Mouse (Mus musculus): ENCODE measurements around the gene Rab8b. TPM values are rescaled to one million over a fixed set of nuclear protein-coding genes. Genes with fewer than 3 reads are reported as not detected.

Gene Rab8b
- polyA plus RNA-seq, 1 experiment = 2.3 TPM

DNA sequence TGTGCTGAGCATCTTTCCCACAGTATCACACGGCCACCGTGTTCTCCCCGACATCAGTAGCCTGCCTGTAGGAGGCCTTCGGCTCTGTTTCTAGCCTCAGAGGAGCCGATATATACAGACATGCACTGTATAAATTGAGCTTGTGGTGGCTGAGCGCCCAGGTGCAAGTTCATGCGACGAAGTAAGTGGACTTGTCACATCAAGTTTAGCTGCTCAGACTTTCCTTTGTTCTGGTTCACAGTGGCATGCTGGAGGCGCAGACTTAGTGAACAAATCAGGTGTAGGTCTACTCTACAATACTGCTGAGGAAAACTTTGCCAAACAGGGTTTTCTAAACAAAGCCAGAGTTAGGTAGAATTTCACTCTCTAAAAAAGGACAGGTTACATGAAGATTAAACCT lies 13.5 kb downstream of the Rab8b start:
- no peak for TF ChIP-seq MYOD1 (IDR thresholded peaks at IDR 0.05; ENCODE audit: control insufficient read depth in 1 of 3, insufficient read length in 2 of 3, low read depth in 2 of 3)
- TF ChIP-seq POLR2A (IDR thresholded peaks at IDR 0.05; ENCODE audit: insufficient read length, low read depth) = no peak
- TF ChIP-seq CEBPB (IDR thresholded peaks at IDR 0.05; ENCODE audit: insufficient read depth, poor library complexity, severe bottlenecking) = no peak
- no peak for TF ChIP-seq REST (IDR thresholded peaks at IDR 0.05; ENCODE audit: insufficient read depth, insufficient read length)
- TF ChIP-seq USF1 (IDR thresholded peaks at IDR 0.05; ENCODE audit: low read depth) = no peak
- no peak for TF ChIP-seq TCF12 (IDR thresholded peaks at IDR 0.05; ENCODE audit: insufficient read depth, poor library complexity, severe bottlenecking)
- TF ChIP-seq POLR2AphosphoS2 (IDR thresholded peaks at IDR 0.05; ENCODE audit: insufficient read length, low read depth) = no peak
- no peak for TF ChIP-seq SRF (IDR thresholded peaks at IDR 0.05; ENCODE audit: control insufficient read depth, insufficient read length, low read depth)
- TF ChIP-seq MAX (IDR thresholded peaks at IDR 0.05; ENCODE audit: low read depth) = no peak
- no peak for TF ChIP-seq TCF3 (IDR thresholded peaks at IDR 0.05; ENCODE audit: insufficient read length, low read depth)
- no peak for TF ChIP-seq E2F4 (IDR thresholded peaks at IDR 0.05; ENCODE audit: insufficient read depth)
- TF ChIP-seq MYOG (IDR thresholded peaks at IDR 0.05; ENCODE audit: control insufficient read depth in 1 of 3, insufficient read depth in 1 of 3, insufficient read length in 2 of 3, low read depth in 2 of 3) = no peak
- Histone ChIP-seq H3K4me2 (ENCODE audit: low read depth) (no peak overlapping the region), H3K36me3 (ENCODE audit: control insufficient read depth, insufficient read depth) (no peaks in the 10 kb centered on the region), H3ac (ENCODE audit: control insufficient read depth, insufficient read length) (no peak overlapping the region), H3K4me3 (no peak overlapping the region), H3K27me3 (ENCODE audit: control insufficient read depth, insufficient read depth, insufficient read length) (no peaks in the 10 kb centered on the region), H3K79me2 (ENCODE audit: control insufficient read depth, insufficient read depth) (peaks cover 5% of the 10 kb centered on the region)

DNA sequence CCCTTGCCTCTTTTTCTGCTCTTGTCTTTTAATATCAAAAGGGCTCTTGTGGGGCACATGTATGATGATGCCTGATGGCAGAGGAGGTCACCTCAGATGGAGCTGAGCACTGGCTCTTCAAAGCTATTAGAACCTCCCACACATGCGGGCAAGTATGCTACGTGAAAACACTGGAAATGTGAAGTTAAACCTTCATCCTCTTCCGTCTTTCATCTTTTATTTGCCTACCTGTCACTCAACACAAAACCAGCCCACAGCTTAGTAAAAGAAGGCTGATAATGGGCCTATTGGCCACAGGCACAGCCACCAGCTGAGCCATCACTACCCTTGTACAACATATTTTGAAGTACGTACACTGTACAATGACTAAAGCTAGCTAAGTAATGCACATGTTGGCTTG lies 20.0 kb downstream of the Rab8b start:
- H3K4me3 ChIP-seq = no peak overlapping the region
- H3ac ChIP-seq (ENCODE audit: control insufficient read depth, insufficient read length) = no peak overlapping the region
- no peak overlapping the region for H3K4me2 ChIP-seq (ENCODE audit: low read depth)
- no peaks in the 10 kb centered on the region for H3K27me3 ChIP-seq (ENCODE audit: control insufficient read depth, insufficient read depth, insufficient read length)
- H3K36me3 ChIP-seq (ENCODE audit: control insufficient read depth, insufficient read depth) = no peaks in the 10 kb centered on the region
- H3K79me2 ChIP-seq (ENCODE audit: control insufficient read depth, insufficient read depth) = peaks cover 4% of the 10 kb centered on the region
- TF ChIP-seq MAX (IDR thresholded peaks at IDR 0.05; ENCODE audit: low read depth) = no peak
- TF ChIP-seq POLR2A (IDR thresholded peaks at IDR 0.05; ENCODE audit: insufficient read length, low read depth) = no peak
- no peak for TF ChIP-seq TCF3 (IDR thresholded peaks at IDR 0.05; ENCODE audit: insufficient read length, low read depth)
- no peak for TF ChIP-seq MYOD1 (IDR thresholded peaks at IDR 0.05; ENCODE audit: control insufficient read depth in 1 of 3, insufficient read length in 2 of 3, low read depth in 2 of 3)
- TF ChIP-seq E2F4 (IDR thresholded peaks at IDR 0.05; ENCODE audit: insufficient read depth) = no peak
- TF ChIP-seq POLR2AphosphoS2 (IDR thresholded peaks at IDR 0.05; ENCODE audit: insufficient read length, low read depth) = no peak
- no peak for TF ChIP-seq SRF (IDR thresholded peaks at IDR 0.05; ENCODE audit: control insufficient read depth, insufficient read length, low read depth)
- TF ChIP-seq CEBPB (IDR thresholded peaks at IDR 0.05; ENCODE audit: insufficient read depth, poor library complexity, severe bottlenecking) = no peak
- no peak for TF ChIP-seq REST (IDR thresholded peaks at IDR 0.05; ENCODE audit: insufficient read depth, insufficient read length)
- no peak for TF ChIP-seq MYOG (IDR thresholded peaks at IDR 0.05; ENCODE audit: control insufficient read depth in 1 of 3, insufficient read depth in 1 of 3, insufficient read length in 2 of 3, low read depth in 2 of 3)
- no peak for TF ChIP-seq USF1 (IDR thresholded peaks at IDR 0.05; ENCODE audit: low read depth)
- TF ChIP-seq TCF12 (IDR thresholded peaks at IDR 0.05; ENCODE audit: insufficient read depth, poor library complexity, severe bottlenecking) = no peak

DNA sequence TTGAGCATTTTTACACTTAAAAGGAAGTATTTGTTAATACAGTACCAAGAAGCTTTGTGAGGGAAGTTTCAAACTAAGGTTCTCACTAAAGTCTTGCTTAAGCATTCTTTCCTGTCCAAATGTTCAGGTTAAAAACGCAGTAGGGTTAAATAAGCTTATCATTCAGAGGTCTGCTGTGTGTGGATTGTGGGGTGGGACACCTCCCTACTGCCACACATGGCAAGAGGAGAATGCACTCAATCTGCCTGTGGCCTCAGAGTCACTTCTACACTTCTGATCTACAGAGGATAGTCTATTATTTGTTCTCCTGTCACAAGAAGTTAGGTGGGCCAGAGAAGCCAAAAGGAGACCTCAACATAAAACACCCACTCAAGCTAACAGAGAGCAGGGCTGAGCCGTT lies 20.4 kb downstream of the Rab8b start:
- Histone ChIP-seq H3K27me3 (ENCODE audit: control insufficient read depth, insufficient read depth, insufficient read length) (no peaks in the 10 kb centered on the region), H3ac (ENCODE audit: control insufficient read depth, insufficient read length) (no peak overlapping the region), H3K4me3 (no peak overlapping the region), H3K4me2 (ENCODE audit: low read depth) (no peak overlapping the region), H3K79me2 (ENCODE audit: control insufficient read depth, insufficient read depth) (peaks cover 4% of the 10 kb centered on the region), H3K36me3 (ENCODE audit: control insufficient read depth, insufficient read depth) (no peaks in the 10 kb centered on the region)
- no peak for TF ChIP-seq TCF12 (IDR thresholded peaks at IDR 0.05; ENCODE audit: insufficient read depth, poor library complexity, severe bottlenecking)

DNA sequence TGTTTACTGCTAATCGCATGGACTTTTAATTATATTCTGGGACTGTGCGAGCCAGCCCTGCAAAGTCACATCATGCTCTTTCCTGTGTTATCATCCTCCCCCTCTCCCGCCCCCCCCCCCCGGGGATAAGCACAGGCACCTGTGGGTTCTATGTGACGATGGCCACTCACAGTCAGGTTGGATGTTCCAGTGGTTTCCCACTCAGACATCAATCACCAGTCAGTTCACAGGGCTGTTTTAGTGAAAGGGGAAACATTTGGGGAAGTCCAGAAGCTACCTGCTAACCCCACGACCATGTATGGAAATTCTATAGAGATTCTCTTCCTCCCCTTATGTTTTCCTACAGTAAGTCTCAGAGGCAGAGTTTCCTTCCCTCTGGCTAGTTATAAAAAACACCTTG lies 21.6 kb downstream of the Rab8b start:
- TF ChIP-seq SRF (IDR thresholded peaks at IDR 0.05; ENCODE audit: control insufficient read depth, insufficient read length, low read depth) (no peak), POLR2A (IDR thresholded peaks at IDR 0.05; ENCODE audit: insufficient read length, low read depth) (no peak), CEBPB (IDR thresholded peaks at IDR 0.05; ENCODE audit: insufficient read depth, poor library complexity, severe bottlenecking) (no peak), E2F4 (IDR thresholded peaks at IDR 0.05; ENCODE audit: insufficient read depth) (no peak), MYOG (IDR thresholded peaks at IDR 0.05; ENCODE audit: control insufficient read depth in 1 of 3, insufficient read depth in 1 of 3, insufficient read length in 2 of 3, low read depth in 2 of 3) (no peak), TCF3 (IDR thresholded peaks at IDR 0.05; ENCODE audit: insufficient read length, low read depth) (no peak), USF1 (IDR thresholded peaks at IDR 0.05; ENCODE audit: low read depth) (no peak), MYOD1 (IDR thresholded peaks at IDR 0.05; ENCODE audit: control insufficient read depth in 1 of 3, insufficient read length in 2 of 3, low read depth in 2 of 3) (no peak), REST (IDR thresholded peaks at IDR 0.05; ENCODE audit: insufficient read depth, insufficient read length) (no peak), POLR2AphosphoS2 (IDR thresholded peaks at IDR 0.05; ENCODE audit: insufficient read length, low read depth) (no peak), MAX (IDR thresholded peaks at IDR 0.05; ENCODE audit: low read depth) (no peak), TCF12 (IDR thresholded peaks at IDR 0.05; ENCODE audit: insufficient read depth, poor library complexity, severe bottlenecking) (no peak)
- Histone ChIP-seq H3K79me2 (ENCODE audit: control insufficient read depth, insufficient read depth) (peaks cover 4% of the 10 kb centered on the region), H3K27me3 (ENCODE audit: control insufficient read depth, insufficient read depth, insufficient read length) (no peaks in the 10 kb centered on the region)

DNA sequence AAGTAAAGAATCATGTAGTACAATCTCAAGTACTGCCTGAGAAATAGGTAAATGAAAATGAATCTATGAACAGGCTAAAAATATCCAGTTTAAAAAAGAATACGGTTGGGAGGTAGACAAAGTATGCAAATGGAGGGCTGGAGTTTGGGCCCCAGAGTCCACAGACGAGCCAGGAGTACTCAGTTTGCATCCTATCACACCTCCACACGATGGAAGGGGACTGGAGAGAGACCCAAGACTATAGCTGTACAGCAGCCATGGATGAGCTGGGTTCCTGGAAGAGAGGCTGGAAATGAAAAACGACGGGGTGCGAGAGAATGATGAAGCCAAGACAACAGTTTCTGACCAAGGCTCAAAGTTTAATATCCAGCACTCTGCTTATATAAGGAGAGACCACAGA lies 22.5 kb downstream of the Rab8b start:
- Histone ChIP-seq H3K36me3 (ENCODE audit: control insufficient read depth, insufficient read depth) (no peaks in the 10 kb centered on the region), H3K27me3 (ENCODE audit: control insufficient read depth, insufficient read depth, insufficient read length) (no peaks in the 10 kb centered on the region), H3K4me2 (ENCODE audit: low read depth) (no peak overlapping the region), H3ac (ENCODE audit: control insufficient read depth, insufficient read length) (no peak overlapping the region), H3K4me3 (no peak overlapping the region), H3K79me2 (ENCODE audit: control insufficient read depth, insufficient read depth) (peaks cover 4% of the 10 kb centered on the region)
- TF ChIP-seq REST (IDR thresholded peaks at IDR 0.05; ENCODE audit: insufficient read depth, insufficient read length) (no peak), E2F4 (IDR thresholded peaks at IDR 0.05; ENCODE audit: insufficient read depth) (no peak), CEBPB (IDR thresholded peaks at IDR 0.05; ENCODE audit: insufficient read depth, poor library complexity, severe bottlenecking) (no peak)

More for the DNA sequence above, 21.6 kb downstream of the Rab8b start:
- H3K4me3 ChIP-seq = no peak overlapping the region
- H3K36me3 ChIP-seq (ENCODE audit: control insufficient read depth, insufficient read depth) = no peaks in the 10 kb centered on the region
- H3ac ChIP-seq (ENCODE audit: control insufficient read depth, insufficient read length) = no peak overlapping the region
- H3K4me2 ChIP-seq (ENCODE audit: low read depth) = no peak overlapping the region
